Mouse (Mus musculus) lung, adult 10 weeks (tissue): ENCODE measurements around the gene Msrb1. TPM values are rescaled to one million over a fixed set of nuclear protein-coding genes. Genes with fewer than 3 reads are reported as not detected.

Source experiments
- polyA plus RNA-seq: library from polyadenylated mRNA; stranded (reverse); fragments of 350-450 nt; fragmentation: Illumina TruSeq; extraction: RNeasy Lipid Tissue Mini Kit (QIAGEN cat#74804); gene quantifications from one replicate; pipeline ENCODE4 v1.2.3, GENCODE M21; 2014; ENCODE audit warnings: low read depth, low replicate concordance; ENCODE audit not compliant: insufficient read depth

Gene Msrb1
- polyA plus RNA-seq = 138 TPM

DNA sequence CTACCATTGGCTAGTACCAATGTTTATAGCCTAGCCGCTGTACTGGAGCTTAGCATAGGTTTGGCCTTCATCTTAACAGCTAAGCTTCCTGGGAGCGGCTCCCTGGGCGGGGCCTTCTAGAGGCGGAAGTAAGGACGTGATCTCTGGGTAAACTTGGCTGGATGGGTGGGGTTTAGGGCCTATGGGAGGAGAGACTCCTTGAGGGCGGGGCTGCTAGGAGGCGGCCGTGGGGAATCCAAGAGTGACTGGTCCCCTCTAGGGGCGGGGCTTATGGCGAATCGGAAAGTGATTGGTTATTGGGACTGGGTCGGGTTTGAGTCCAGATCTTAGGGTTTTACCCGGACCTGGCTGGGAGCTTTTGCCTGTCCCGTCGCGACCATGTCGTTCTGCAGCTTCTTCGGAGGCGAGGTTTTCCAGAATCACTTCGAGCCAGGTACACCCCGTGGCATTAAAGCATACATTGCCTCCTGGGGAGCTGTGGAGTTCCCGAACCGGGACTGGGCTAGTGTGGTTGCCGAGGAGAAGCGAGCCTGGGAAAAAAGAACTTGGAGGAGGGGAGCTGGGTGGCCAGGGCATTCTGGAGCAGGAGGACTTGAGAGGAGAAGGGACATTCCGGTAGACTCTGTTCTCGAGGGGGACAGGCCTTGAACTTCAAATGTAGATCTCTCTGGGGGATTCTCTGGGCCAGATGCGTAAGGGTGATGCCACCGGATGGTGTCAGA is at the start of gene Msrb1:
Gene Msrb1 (plus strand): TSS at position 313 of the 722 bp plus-strand sequence.

DNA sequence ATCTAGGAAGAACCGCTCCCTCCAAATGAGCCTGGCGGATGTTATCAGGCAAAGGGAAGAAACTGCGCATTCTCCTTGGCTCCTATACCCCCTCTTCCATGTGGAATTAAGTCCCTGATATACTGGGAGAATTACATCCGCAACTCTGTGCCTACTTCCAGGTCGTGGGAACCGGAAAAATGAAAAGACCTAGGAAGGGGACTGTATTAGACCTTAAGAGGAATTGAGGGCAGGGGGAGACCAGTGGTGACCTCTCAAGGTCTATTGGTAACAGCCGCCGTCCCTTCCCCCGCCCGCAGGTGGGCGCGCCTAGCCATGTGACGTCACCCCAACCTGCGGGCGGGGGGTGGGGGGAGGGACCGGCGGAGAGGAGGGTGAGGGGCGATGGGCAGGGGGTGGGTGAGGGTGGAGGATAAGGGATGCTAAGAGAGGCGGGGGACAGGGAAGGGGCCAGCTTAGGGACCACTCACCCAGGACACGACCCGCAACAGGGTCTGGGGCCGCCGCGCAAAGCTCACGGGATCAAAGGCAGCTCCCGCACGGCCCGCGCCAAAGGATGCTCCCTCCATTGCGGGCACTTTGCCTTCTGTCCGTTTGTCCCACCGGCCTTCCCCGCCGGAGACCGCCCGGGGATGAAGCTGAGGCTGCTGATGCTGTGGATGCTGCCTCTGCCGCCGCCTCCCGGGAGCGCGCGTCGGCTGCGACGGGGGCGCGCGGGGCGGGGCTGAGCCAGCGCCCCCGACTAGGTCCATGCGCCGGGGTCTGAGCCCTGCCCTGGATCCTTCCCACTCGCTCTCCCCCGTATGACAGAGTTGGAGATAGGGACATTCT is 47.0 kb upstream of the Msrb1 start, which contains the start of gene Syngr3:
Gene Syngr3 (minus strand): TSS at position 705 of the 831 bp plus-strand sequence.

DNA sequence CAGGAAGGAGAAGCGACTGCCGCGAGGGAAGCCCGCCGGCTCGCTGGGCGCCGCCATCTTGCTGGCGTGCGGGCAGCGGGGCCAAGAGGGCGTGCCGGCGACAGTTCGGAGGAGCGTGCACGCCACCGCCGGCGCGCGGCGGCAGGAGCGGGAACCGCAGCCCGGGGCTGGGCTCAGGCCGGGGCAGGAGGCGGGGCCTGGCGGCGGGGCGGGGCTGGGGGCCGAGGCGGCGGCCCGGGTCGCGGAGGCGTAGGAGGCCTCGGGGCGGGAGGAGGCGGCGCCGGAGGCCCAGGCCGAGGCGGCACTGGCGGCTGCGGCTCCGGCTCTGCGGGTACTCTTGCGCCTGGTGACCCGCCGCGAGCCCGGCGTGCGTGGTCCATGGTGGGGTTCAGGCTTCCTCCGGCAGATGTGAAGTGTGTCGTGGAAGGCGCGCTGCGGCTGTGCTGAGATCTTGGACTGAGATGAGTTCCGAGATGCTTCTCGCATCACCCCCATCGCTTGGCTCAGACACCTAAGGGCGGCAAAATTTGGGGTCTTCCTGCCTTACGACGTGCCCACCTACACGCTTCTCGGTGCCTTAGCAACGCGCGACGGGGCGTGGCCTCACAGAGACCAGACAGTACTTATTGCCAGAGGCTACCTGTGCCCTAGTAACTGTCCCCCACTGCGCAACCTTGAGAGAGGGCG is 40.3 kb upstream of the Msrb1 start, which contains the start of the genes Gfer and Noxo1:
Gene Gfer (minus strand): TSS at position 146 of the 687 bp plus-strand sequence.
Gene Noxo1 (plus strand): TSS at position 224 of the 687 bp plus-strand sequence.

DNA sequence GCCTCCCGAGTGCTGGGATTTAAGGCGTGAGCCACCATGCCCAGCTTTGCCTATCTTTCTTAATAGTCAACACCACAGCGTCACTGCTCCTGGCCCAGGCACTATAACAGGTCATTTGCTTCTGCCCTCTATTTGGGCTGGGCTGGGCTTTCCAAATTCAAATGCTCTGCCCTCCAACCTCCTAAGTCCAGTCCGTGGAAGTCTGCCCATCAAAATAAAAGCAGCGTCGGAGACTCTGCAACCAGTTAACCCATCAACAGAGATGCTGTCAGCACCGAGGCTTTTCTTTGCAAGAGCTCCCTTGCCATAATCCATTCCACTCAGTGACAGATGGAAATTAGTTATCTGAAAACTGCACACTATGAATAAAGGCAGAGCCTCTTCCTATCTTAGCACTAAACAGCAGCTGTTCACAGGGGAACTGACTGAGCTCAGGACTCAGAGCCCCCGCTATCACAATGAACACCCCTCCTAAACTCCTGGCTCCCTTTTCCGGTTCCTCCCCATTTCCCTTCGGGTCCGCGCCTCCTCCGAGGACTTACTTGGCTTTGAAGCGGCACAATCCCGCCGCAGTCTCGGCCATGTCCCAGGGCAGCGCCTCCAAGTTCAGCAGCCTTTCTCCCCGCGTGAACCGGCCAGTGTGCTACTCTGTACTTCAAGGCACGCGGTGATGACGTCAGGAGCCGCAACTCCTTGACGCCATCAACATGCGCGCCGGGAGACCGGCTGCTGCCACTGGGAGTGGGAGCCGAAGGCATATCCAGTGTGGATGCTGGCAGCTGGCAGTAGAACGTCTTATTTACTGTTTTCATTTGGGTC is 29.3 kb upstream of the Msrb1 start, which contains the start of gene Tbl3:
Gene Tbl3 (minus strand): TSS at position 679 of the 819 bp plus-strand sequence.

DNA sequence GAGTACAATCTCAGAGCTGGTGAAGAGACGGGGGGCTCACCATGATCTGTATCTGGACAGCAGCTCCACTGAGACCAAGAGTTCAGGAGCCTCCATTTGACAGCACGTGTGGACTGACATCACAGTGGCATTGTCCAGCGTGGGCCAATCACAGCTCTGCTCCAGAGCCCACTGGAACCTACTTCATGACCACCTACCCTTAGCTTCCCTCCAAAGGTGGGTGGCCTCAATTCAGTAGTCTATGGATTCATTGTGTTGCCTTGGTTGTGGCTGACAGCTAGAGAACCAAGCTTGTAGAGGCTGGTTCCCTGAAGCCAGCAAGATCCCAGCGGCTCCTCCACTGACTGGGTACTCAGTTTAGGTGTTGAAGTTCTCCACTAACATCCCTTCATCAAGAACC is 18.5 kb upstream of the Msrb1 start, which contains the start of the genes Rnf151 and Rps2:
Gene Rnf151 (minus strand): TSS at position 121 of the 400 bp plus-strand sequence.
Gene Rps2 (plus strand): TSS at position 174 of the 400 bp plus-strand sequence.

DNA sequence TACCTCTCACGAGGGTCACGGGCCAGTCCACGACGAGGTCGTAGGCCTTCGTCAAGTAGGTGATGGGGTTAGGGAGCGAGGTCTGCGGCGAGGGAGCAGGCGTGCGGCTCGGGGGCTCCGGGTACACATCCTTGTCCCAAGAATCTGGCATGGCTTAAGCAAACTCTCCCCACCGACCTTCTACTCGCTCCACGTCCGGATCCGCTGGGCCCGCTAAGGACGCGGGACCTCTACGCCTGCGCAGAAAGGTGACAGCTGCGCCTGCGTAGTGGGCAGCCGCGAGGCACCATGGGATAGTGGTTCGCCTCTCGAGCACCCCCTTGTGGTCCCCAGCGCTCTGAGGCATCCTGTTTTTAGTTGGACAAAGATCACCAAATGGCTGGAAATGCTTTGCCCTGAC is 12.3 kb upstream of the Msrb1 start, which contains the start of gene Ndufb10:
Gene Ndufb10 (minus strand): TSS at position 295 of the 400 bp plus-strand sequence.

DNA sequence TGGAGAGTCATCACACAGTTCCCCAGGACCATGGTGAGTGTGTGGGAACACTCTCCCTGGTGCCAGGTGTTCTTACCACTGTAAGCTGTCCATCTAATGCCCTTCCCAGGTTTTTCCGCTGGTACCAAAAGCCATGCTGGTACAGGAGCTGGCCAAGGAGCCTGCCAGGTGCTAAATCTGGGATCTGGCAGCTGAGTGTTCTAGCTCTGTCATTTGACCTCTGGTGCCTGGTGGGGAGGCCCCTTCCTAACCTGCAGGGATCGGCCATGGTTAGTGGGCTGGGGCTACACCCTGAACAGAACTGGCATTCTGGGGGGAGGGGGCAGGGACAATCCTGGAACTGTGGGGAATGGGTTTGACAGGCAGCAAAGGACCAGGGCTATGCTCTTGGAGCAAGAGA is 8.8 kb upstream of the Msrb1 start, which contains the start of gene Rpl3l:
Gene Rpl3l (plus strand): TSS at position 203 of the 400 bp plus-strand sequence.

DNA sequence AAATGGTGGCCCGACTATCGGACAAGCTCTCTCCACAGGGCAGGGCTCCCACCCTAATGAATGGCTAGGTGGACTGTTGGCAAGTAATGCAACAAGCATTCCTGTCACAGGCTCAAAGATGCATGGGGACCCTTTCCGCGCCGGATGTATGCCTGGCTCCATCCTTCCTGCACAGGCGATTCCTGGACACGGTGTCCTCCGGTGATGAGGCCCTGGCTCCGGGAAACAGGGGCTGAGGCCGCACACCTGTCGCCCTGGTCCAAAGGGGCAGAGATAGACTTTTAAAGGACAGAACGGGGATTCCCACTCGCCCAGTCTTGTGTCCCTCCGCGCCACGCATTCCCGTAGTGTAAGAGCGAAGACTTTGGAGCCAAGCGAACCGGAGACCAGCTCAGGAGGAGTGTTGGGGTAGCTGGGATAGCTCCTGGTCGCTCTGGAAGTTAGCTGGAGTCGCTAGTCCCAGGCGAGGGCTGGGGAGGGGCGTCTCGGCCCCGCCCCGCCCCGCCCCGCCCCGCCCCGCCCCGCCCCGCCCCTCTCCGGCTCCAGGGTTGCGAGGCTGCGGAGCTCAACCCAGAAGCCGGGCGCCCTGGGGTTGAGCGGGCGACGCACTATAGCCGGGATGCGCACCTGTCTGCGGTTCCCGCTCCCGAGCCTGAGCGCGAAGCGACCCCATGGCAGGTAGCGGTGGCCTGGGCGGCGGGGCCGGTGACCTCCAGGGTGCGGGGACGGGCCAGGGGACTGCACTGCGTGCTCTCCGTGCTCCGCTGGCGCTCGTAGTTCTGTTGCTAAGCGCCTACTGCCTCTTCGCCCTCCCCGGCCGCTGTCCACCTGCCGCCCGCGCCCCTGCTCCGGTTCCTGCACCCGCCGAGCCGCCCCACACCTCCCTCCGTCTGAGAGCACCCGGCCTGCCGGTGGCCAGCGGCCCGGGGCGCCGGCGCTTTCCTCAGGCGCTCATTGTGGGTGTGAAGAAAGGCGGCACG is 16.3 kb downstream of the Msrb1 start, which contains the start of gene Hs3st6:
Gene Hs3st6 (plus strand): TSS at position 574 of the 980 bp plus-strand sequence.

Other genes with a start within 250 kb of the Msrb1 start
- gene Caskin1, start 248.0 kb upstream of the Msrb1 start, polyA plus RNA-seq = 0.34 TPM
- 59.5 TPM for gene Traf7, start 208.7 kb upstream of the Msrb1 start, polyA plus RNA-seq
- 0.42 TPM for gene Rab26, start 202.4 kb upstream of the Msrb1 start, polyA plus RNA-seq
- 28.6 TPM for gene Pkd1, start 186.8 kb upstream of the Msrb1 start, polyA plus RNA-seq
- gene Tsc2, start 104.0 kb upstream of the Msrb1 start, polyA plus RNA-seq = 60.0 TPM
- 10.0 TPM for gene Nthl1, start 104.0 kb upstream of the Msrb1 start, polyA plus RNA-seq
- 287 TPM for gene Slc9a3r2, start 86.3 kb upstream of the Msrb1 start, polyA plus RNA-seq
- gene Npw, start 78.2 kb upstream of the Msrb1 start, polyA plus RNA-seq = 29.8 TPM
- gene Zfp598, start 67.0 kb upstream of the Msrb1 start, polyA plus RNA-seq = 17.1 TPM
- gene Syngr3, start 46.7 kb upstream of the Msrb1 start, polyA plus RNA-seq = 0.15 TPM
- gene Gfer, start 40.5 kb upstream of the Msrb1 start, polyA plus RNA-seq = 16.3 TPM
- 5.1 TPM for gene Noxo1, start 40.4 kb upstream of the Msrb1 start, polyA plus RNA-seq
- 18.7 TPM for gene Tbl3, start 29.0 kb upstream of the Msrb1 start, polyA plus RNA-seq
- gene Rnf151, start 18.6 kb upstream of the Msrb1 start, polyA plus RNA-seq = not detected
- 1,101 TPM for gene Rps2, start 18.5 kb upstream of the Msrb1 start, polyA plus RNA-seq
- gene Ndufb10, start 12.2 kb upstream of the Msrb1 start, polyA plus RNA-seq = 263 TPM
- gene Rpl3l, start 8.8 kb upstream of the Msrb1 start, polyA plus RNA-seq = 1.8 TPM
- 4.0 TPM for gene Hs3st6, start 16.3 kb downstream of the Msrb1 start, polyA plus RNA-seq
- gene Meiob, start 67.6 kb downstream of the Msrb1 start, polyA plus RNA-seq = not detected
- gene Hagh, start 103.5 kb downstream of the Msrb1 start, polyA plus RNA-seq = 45.6 TPM
- 9.0 TPM for gene Fahd1, start 113.7 kb downstream of the Msrb1 start, polyA plus RNA-seq
- 1.3 TPM for gene Igfals, start 129.4 kb downstream of the Msrb1 start, polyA plus RNA-seq
- 28.8 TPM for gene Nubp2, start 149.7 kb downstream of the Msrb1 start, polyA plus RNA-seq
- gene Spsb3, start 150.0 kb downstream of the Msrb1 start, polyA plus RNA-seq = 25.7 TPM
- gene Eme2, start 158.4 kb downstream of the Msrb1 start, polyA plus RNA-seq = 8.2 TPM
- 47.3 TPM for gene Mrps34, start 158.5 kb downstream of the Msrb1 start, polyA plus RNA-seq
- gene Nme3, start 159.9 kb downstream of the Msrb1 start, polyA plus RNA-seq = 65.8 TPM
- 16.0 TPM for gene Mapk8ip3, start 200.3 kb downstream of the Msrb1 start, polyA plus RNA-seq
- 12.6 TPM for gene Jpt2, start 224.0 kb downstream of the Msrb1 start, polyA plus RNA-seq